Mouse (Mus musculus) ES-CJ7 (cell line): Measurements from ENCODE around the gene Rhox3g.
"Not testable (repeated sequence)": the region's sequence is repeated elsewhere in the genome, so short reads cannot be mapped to it uniquely, and the experiment has no call there.

Source experiments
- DNase-seq: peaks from one replicate; pipeline ENCODE4 v3.0.0; 2011; ENCODE audit warnings: low read depth, low spot score

The Rhox3g gene

DNA sequence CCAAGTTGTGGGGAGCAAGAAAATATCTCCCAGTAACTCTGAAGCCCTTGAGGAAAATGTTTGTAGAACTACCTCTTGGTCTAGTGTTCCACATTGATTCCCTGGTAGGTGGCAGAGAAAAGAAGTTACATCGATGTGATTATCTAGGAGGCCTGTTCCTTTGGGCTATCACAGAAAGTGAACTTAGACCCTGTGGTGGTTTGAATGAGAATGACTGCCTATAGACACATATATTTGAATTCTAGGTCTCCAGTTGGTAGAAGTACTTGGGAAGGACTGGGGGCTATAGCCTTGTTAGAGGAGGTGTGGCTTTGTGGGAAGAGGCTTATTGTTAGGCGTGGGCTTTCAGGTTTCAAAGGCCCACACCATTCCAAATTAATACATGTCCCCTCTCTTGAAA, at the start of gene Rhox3g:
Gene Rhox3g (minus strand): TSS at position 101 of the 400 bp plus-strand sequence.
- DNase-seq: not testable (repeated sequence)

DNA sequence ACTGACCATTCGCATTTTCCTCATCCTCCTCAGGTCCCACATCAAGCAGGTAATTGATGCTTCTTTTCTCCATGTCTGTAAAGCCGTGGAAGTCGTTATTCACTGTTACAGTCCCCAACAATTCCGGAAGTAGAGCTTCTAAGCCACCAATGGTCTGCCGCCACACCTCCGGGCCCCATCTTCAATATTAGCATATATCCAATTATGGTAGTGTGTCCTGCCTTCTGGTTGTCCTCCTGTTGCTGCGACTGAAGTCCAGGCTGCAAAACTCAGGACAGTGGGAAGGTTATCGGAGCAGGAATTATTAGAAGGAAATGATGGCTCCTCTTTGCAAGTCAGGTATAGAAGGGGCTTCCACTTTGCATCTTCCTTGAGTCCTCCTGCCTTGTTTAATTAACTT, 44.8 kb upstream of the Rhox3g start, which contains the start of gene Rhox2h:
Gene Rhox2h (minus strand): TSS at position 101 of the 400 bp plus-strand sequence.
- not testable (repeated sequence) for DNase-seq

DNA sequence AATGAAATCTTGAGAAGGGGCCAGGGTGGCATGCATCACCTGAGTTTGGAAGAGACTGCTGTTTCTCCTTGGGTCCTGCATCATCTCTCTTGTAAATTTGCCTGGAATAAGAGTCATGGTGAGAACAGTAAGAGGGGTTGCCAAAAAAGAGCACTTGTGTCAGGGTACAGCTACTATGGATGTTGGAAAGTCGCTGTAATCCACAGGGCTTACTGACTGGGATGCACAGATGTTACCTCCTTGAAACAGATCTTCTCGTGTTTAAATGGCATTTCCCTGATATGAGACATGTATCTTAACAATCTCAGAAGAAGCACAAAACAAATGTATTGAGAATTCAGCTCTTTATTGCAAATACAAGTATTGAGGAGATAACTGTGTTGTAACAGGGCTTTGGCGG, 40.3 kb upstream of the Rhox3g start, which contains the start of gene Rhox3h:
Gene Rhox3h (minus strand): TSS at position 101 of the 400 bp plus-strand sequence.
- DNase-seq: not testable (repeated sequence)

- not testable (repeated sequence) for DNase-seq
Measured at GRCm38 (mm10) chrX:37651227-37651626, 22.8 kb upstream of the Rhox3g start, which contains the start of gene Rhox4g. Rhox4g (minus strand) TSS chrX:37651327.

DNA sequence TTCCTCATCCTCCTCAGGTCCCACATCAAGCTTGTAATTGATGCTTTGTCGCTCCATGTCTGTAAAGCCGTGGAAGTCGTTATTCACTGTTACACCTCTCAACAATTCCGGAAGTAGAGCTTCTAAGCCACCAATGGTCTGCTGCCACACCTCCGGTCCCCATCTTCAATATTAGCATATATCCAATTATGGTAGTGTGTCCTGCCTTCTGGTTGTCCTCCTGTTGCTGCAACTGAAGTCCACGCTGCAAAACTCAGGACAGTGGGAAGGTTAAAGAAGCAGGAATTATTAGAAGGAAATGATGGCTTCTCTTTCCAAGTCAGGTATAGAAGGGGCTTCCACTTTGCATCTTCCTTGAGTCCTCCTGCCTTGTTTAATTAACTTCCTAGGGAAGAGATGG, 15.0 kb upstream of the Rhox3g start, which contains the start of gene Rhox2g:
Gene Rhox2g (minus strand): TSS at position 101 of the 400 bp plus-strand sequence.
- not testable (repeated sequence) for DNase-seq

DNA sequence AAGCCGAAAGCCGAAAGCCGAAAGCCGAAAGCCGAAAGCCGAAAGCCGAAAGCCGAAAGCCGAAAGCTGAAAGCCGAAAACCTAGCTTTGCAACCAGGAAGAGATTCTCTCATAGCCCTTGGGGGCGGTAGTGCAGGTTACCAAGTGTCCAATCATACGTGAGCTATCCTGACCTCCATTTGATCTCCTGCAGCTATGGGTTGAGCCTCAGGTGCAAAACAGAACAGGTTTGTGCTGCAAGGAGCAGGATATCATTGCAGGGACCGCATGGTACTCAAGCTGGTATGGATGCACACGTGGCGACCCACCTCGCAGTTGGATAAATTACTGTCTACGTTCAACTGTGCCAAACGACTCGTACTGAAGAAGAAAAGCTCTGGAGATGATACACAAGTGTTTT, 20.8 kb downstream of the Rhox3g start, which contains the start of gene Rhox4f:
Gene Rhox4f (minus strand): TSS at position 101 of the 400 bp plus-strand sequence.
- not testable (repeated sequence) for DNase-seq

- DNase-seq: not testable (repeated sequence)
Measured at GRCm38 (mm10) chrX:37580692-37581091, 47.7 kb downstream of the Rhox3g start, which contains the start of gene Rhox3f. Rhox3f (plus strand) TSS chrX:37580992.
